Mouse (Mus musculus): ENCODE results near the gene Nfkbil1.

DNA sequence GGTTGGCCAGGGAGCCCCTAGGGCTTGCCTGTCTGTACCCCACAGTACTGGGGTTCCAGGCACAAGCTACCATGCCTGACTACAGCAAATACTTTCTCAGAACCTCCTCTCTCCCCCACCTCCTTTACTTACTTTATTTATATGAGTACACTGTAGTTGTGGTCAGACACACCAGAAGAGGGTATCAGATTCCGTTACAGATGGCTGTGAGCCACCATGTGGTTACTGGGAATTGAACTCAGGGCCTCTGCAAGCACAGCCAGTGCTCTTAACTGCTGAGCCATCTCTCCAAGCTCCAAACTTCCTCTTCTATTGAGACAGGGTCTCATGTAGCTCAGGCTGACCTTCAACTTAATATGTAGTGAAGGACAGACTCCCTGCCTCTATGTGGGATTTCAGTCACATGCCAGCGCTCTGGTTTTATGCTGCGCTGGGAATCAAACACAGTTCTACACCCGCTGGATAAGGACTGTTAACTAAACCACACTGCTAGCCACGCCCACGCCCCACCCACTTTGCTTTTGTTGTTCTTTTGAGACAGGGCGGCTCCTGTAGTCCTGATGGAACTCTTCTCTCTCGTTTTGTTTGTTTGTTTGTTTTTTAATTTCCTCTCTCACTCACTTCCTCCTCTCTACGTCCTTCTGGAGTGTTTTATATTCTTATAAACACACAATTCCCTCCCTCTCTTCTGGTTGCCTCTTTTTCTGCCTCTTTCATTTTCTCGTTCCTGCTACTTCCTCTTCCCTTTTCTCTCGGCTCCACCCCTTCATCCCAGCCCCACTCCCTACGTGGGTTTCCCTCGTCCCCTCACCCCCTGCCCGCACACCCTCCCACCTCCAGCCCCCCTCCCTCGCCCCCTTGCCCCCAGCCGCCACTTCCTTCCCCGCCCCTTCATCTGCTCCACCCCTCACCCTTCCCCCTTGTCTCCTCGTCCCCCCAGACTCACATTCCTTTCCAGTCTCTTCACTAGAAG lies 49.7 kb downstream of the Nfkbil1 start:
- no peak for TF ChIP-seq CTCF (IDR thresholded peaks at IDR 0.05; ENCODE audit: extremely low read depth, insufficient read length, insufficient replicate concordance, low read depth, low read length)
- no peak for TF ChIP-seq POLR2A (IDR thresholded peaks at IDR 0.05; ENCODE audit: low read depth, low read length)
